Mouse (Mus musculus) liver, embryonic 13.5 days (tissue): ENCODE measurements around the gene Runx1. TPM values are rescaled to one million over a fixed set of nuclear protein-coding genes. Genes with fewer than 3 reads are reported as not detected.

ENCODE experiments used
- ATAC-seq: fragments of 200-750 bp; cut with Nextera tagmentation; 2 replicates; pipeline ENCODE4 v1.8.0; 2017; ENCODE audit warnings: low read depth, mild to moderate bottlenecking, moderate number of reproducible peaks, moderate library complexity
- DNase-seq: peaks from one replicate; pipeline ENCODE4 v3.0.0; 2022
- H3K27ac ChIP-seq: fragments of 300-500 bp; sonication (generic); 2 replicates; pipeline ENCODE4 v1.5.1; 2015; ENCODE audit warnings: moderate library complexity, mild to moderate bottlenecking, inconsistent platforms
- H3K27me3 ChIP-seq: fragments of 300-500 bp; sonication (generic); 2 replicates; pipeline ENCODE4 v1.6.1; 2015; ENCODE audit warnings: mild to moderate bottlenecking, inconsistent platforms
- H3K36me3 ChIP-seq: fragments of 300-500 bp; sonication (generic); 2 replicates; pipeline ENCODE4 v1.6.1; 2015; ENCODE audit warnings: mild to moderate bottlenecking, inconsistent platforms
- H3K4me1 ChIP-seq: fragments of 300-500 bp; sonication (generic); replicated peaks from 2 replicates; pipeline ENCODE4 v1.6.1; 2015; ENCODE audit warnings: inconsistent platforms
- H3K4me2 ChIP-seq: fragments of 300-500 bp; sonication (generic); 2 replicates; pipeline ENCODE4 v1.6.1; 2015; ENCODE audit warnings: inconsistent platforms, mild to moderate bottlenecking, moderate library complexity
- H3K4me3 ChIP-seq: fragments of 300-500 bp; sonication (generic); replicated peaks from 2 replicates; pipeline ENCODE4 v1.5.1; 2015; ENCODE audit warnings: mild to moderate bottlenecking, inconsistent platforms
- H3K9ac ChIP-seq: fragments of 300-500 bp; sonication (generic); 2 replicates; pipeline ENCODE4 v1.6.1; 2015; ENCODE audit warnings: mild to moderate bottlenecking, inconsistent platforms
- H3K9me3 ChIP-seq: fragments of 300-500 bp; sonication (generic); replicated peaks from 2 replicates; pipeline ENCODE4 v1.6.1; 2016; ENCODE audit warnings: inconsistent platforms
- WGBS: fragments of 180-500 bp; shearing (Covaris S2); methylation state at CpG from one replicate; pipeline ENCODE4 v1.1.7; 2015; ENCODE audit not compliant: insufficient replicate concordance; 5-methylcytosine and 5-hydroxymethylcytosine counted together
- polyA plus RNA-seq: library from polyadenylated mRNA; unstranded; fragments of >200 nt; fragmentation: Nextera tagmentation; extraction: Ambion mirVana; gene quantifications from 2 replicates; pipeline ENCODE4 v1.2.1, GENCODE M21; 2015

The Runx1 gene
- polyA plus RNA-seq, 1 experiment from 2014 or later = 5.9 TPM

- Histone ChIP-seq H3K9ac (no peak overlapping the region), H3K4me3 (no peak overlapping the region), H3K9me3 (no peaks in the 10 kb centered on the region), H3K27me3 (no peaks in the 10 kb centered on the region), H3K36me3 (peaks cover 7% of the 10 kb centered on the region; the same call in 1 of the 2 replicates), H3K4me2 (no peak overlapping the region), H3K4me1 (peaks cover 41% of the 10 kb centered on the region), H3K27ac (no peak overlapping the region)
- no peak for DNase-seq
- 86% methylated on average over 4 of the region's 4 CpGs for WGBS
- ATAC-seq = no peak
Observed at GRCm38 (mm10) chr16:92767862-92768261, 58.1 kb downstream of the Runx1 start.

DNA sequence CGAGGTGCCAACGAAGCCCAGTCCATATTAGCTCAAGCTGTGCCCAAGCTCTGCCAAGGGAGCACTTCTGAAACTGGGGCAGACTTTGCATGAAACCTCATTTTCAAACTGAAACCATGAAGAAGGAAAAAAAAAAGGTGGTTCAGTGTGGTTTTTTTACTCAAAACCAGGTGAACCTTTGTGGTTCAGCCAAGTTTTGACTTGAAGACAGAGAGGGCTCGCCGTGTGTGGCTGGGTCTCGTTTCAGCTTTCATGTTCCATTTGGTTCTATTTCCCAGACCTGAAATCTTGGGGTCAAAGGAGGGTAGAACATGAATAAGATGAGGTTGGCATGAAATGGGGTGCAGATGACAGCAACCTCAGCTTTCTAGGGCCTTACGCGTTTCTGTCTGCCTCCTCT lies 58.5 kb downstream of the Runx1 start:
- peaks cover 46% of the 10 kb centered on the region for H3K4me1 ChIP-seq
- DNase-seq = no peak
- ATAC-seq = no peak
- H3K36me3 ChIP-seq = peaks cover 7% of the 10 kb centered on the region; the same call in 1 of the 2 replicates
- H3K27me3 ChIP-seq = no peaks in the 10 kb centered on the region
- no peaks in the 10 kb centered on the region for H3K9me3 ChIP-seq
- 84% methylated on average over 7 of the region's 7 CpGs for WGBS
- no peak overlapping the region for H3K27ac ChIP-seq
- H3K9ac ChIP-seq = no peak overlapping the region
- H3K4me3 ChIP-seq = no peak overlapping the region
- H3K4me2 ChIP-seq = no peak overlapping the region

DNA sequence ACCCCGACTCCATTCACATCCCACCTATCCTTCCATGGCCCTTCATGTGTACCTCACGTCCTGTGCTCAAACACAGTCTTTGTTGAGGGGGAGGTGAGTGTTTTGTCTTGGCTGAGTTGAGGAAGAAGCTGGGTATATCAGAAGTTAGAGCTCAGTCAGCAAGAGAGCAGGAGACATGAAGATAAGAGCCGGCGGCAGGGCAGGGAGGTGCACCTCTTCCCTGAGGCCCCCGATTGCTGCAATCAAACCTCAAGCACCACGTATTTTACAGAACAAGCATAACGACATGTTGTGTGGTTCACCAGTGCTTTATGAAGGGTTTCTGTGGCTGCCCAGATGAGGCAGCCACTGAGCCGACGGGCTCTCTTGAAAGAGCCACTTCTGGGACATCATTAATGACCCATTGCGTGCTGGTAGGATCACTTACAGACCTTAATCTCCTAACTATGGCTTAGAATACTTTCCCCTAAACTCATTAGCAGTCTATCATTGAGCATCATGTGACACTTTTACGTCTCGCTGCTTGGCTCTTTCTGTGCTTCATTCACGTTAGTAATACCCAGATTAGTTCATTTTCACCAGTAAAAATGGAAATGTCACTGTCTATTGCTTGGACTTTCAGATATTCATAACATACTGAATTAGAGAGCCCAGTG lies 61.1 kb downstream of the Runx1 start:
- Histone ChIP-seq H3K27ac (peak overlapping the region; percentile 81), H3K36me3 (peaks cover 7% of the 10 kb centered on the region; the same call in 1 of the 2 replicates), H3K9me3 (no peaks in the 10 kb centered on the region), H3K4me1 (peaks cover 64% of the 10 kb centered on the region), H3K9ac (peak overlapping the region; percentile 45), H3K4me3 (peak overlapping the region; percentile 32; the same call in 1 of the 2 replicates), H3K4me2 (peak overlapping the region; percentile 59), H3K27me3 (no peaks in the 10 kb centered on the region)
- 17% methylated on average over 13 of the region's 13 CpGs for WGBS
- ATAC-seq = peak; percentile 95
- DNase-seq = peak; percentile 77

- Histone ChIP-seq H3K4me2 (no peak overlapping the region), H3K4me3 (no peak overlapping the region), H3K4me1 (peaks cover 64% of the 10 kb centered on the region), H3K9me3 (no peaks in the 10 kb centered on the region), H3K27me3 (no peaks in the 10 kb centered on the region), H3K36me3 (peaks cover 7% of the 10 kb centered on the region; the same call in 1 of the 2 replicates), H3K9ac (no peak overlapping the region), H3K27ac (0 out of 2 replicates have a peak overlapping the region, but pooled peaks have one; percentile 1)
- no peak for DNase-seq
- ATAC-seq = no peak
- 80% methylated on average over 3 of the region's 3 CpGs for WGBS
Observed at GRCm38 (mm10) chr16:92763666-92764065, 62.3 kb downstream of the Runx1 start.

DNA sequence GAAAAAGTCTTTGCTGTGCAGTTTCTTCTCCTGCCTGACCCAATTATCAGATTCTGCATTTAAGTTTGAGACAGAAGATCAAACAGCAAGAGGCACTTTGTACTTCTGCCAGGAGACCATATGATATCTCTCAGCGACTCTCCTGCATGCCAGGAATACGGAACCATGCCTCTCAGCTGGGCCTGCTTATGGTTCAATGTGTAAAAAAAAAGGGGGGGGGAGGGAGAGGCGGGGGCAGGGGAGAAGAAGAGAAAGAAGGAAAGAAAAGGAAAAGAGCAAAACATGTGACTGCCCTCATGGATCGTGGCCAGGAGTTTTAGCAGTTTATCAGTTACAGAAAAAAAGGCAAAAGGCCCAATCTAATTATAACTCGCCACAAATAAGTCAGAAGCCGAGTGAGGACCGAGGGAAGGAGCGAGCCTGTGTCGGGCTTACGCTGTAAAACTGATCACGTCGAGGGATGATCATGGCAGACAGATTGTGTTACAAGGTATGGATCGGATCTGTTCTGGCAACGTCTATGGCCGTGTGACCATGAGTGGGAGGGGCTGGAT lies 63.9 kb downstream of the Runx1 start:
- no peaks in the 10 kb centered on the region for H3K9me3 ChIP-seq
- peak overlapping the region; percentile 39; the same call in 1 of the 2 replicates for H3K9ac ChIP-seq
- peaks cover 74% of the 10 kb centered on the region for H3K4me1 ChIP-seq
- H3K27ac ChIP-seq = peak overlapping the region; percentile 67
- ATAC-seq = no peak
- peak overlapping the region; percentile 4 for H3K4me2 ChIP-seq
- no peaks in the 10 kb centered on the region for H3K27me3 ChIP-seq
- WGBS = 42% methylated on average over 15 of the region's 15 CpGs
- DNase-seq = no peak
- peaks cover 2% of the 10 kb centered on the region; the same call in 1 of the 2 replicates for H3K36me3 ChIP-seq
- no peak overlapping the region for H3K4me3 ChIP-seq

- Histone ChIP-seq H3K4me2 (no peak overlapping the region), H3K9ac (no peak overlapping the region), H3K4me3 (no peak overlapping the region), H3K27me3 (no peaks in the 10 kb centered on the region), H3K36me3 (no peaks in the 10 kb centered on the region), H3K9me3 (no peaks in the 10 kb centered on the region), H3K4me1 (peaks cover 74% of the 10 kb centered on the region), H3K27ac (no peak overlapping the region)
- no peak for DNase-seq
- ATAC-seq = no peak
- WGBS = 85% methylated on average over 3 of the region's 3 CpGs
Observed at GRCm38 (mm10) chr16:92760091-92760490, 65.9 kb downstream of the Runx1 start.

DNA sequence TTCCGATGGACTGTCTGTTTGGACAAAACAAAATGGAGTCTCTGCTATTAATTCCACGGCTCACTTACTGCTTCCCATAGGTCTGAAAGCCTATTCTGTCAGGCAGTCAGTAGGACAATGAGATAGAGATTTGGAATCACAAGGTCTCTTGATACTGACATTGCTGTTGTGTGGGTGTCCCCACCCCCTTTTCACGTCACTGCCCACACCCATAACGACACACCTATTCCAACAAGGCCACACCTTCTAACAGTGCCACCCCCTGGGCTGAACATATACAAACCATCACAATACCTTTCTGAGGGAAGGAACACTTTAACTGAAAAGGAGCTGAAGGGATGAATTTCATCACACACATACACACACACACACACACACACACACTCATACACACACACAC lies 68.4 kb downstream of the Runx1 start:
- Histone ChIP-seq H3K4me2 (no peak overlapping the region), H3K9ac (no peak overlapping the region), H3K36me3 (no peaks in the 10 kb centered on the region), H3K4me3 (no peak overlapping the region), H3K27ac (no peak overlapping the region), H3K27me3 (no peaks in the 10 kb centered on the region), H3K4me1 (peaks cover 74% of the 10 kb centered on the region), H3K9me3 (no peaks in the 10 kb centered on the region)
- WGBS = 58% methylated on average over 4 of the region's 4 CpGs
- peak; percentile 75 for ATAC-seq
- DNase-seq = peak; percentile 47

DNA sequence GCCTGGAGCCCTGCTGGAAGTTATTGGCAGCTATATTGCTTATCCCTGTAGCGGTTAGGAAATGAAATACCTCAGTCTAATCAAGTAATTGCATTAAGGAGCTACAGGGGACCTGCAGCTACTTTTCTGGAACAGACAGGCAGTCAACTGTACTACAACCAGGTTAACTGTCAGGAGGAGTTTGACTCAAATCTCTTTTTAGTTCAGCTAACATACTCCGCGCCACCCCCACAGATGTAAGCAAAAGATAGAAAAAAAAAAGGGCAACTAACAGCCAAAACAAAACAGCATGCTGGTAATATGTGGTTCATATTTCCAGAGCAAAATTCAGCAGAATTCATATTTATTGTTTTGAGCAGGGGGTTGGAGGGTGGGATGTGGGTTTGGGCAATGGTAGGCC lies 72.0 kb downstream of the Runx1 start:
- WGBS = 67% methylated on average over 3 of the region's 3 CpGs
- H3K27me3 ChIP-seq = no peaks in the 10 kb centered on the region
- H3K36me3 ChIP-seq = no peaks in the 10 kb centered on the region
- peaks cover 54% of the 10 kb centered on the region for H3K4me1 ChIP-seq
- ATAC-seq (no peak), DNase-seq (no peak)
- no peak overlapping the region for H3K9ac ChIP-seq
- H3K4me3 ChIP-seq = no peak overlapping the region
- no peaks in the 10 kb centered on the region for H3K9me3 ChIP-seq
- H3K4me2 ChIP-seq = no peak overlapping the region
- H3K27ac ChIP-seq = no peak overlapping the region

DNA sequence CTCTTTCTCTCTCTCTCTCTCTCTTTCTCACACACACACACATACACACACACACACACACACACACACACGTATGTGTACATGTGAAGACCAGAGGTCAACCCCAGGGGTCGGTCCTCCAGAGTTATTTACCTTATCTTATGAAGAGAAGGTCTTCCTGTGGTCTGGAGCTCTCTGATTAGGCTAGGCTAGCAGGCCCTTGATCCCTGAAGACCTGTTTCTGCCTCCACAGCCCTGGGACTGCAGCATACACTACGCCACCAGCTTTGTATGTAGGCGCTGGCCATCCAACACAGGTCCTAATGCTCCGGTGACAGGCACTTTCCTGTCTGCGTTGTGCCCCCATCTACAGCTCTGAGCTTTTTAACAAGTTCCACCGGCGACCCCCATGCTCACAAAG lies 72.8 kb downstream of the Runx1 start:
- H3K4me2 ChIP-seq = no peak overlapping the region
- no peak for DNase-seq
- WGBS = 51% methylated on average over 8 of the region's 8 CpGs
- peak; percentile 53; the same call in 1 of the 2 replicates for ATAC-seq
- no peak overlapping the region for H3K9ac ChIP-seq
- H3K27ac ChIP-seq = no peak overlapping the region
- no peaks in the 10 kb centered on the region for H3K36me3 ChIP-seq
- H3K9me3 ChIP-seq = no peaks in the 10 kb centered on the region
- no peaks in the 10 kb centered on the region for H3K27me3 ChIP-seq
- peaks cover 59% of the 10 kb centered on the region for H3K4me1 ChIP-seq
- no peak overlapping the region for H3K4me3 ChIP-seq

GRCm38 (mm10) chr16:92748272-92748671 lies 77.7 kb downstream of the Runx1 start:
- H3K9me3 ChIP-seq = no peaks in the 10 kb centered on the region
- DNase-seq (no peak), ATAC-seq (no peak)
- H3K4me2 ChIP-seq = no peak overlapping the region
- WGBS = 12% methylated on average over 1 of the region's 1 CpGs
- H3K4me3 ChIP-seq = no peak overlapping the region
- H3K4me1 ChIP-seq = peaks cover 48% of the 10 kb centered on the region
- no peak overlapping the region for H3K9ac ChIP-seq
- H3K27me3 ChIP-seq = no peaks in the 10 kb centered on the region
- no peaks in the 10 kb centered on the region for H3K36me3 ChIP-seq
- no peak overlapping the region for H3K27ac ChIP-seq

- no peaks in the 10 kb centered on the region for H3K9me3 ChIP-seq
- no peak for ATAC-seq
- 43% methylated on average over 2 of the region's 2 CpGs for WGBS
Observed at GRCm38 (mm10) chr16:92747062-92747461, 78.9 kb downstream of the Runx1 start.

DNA sequence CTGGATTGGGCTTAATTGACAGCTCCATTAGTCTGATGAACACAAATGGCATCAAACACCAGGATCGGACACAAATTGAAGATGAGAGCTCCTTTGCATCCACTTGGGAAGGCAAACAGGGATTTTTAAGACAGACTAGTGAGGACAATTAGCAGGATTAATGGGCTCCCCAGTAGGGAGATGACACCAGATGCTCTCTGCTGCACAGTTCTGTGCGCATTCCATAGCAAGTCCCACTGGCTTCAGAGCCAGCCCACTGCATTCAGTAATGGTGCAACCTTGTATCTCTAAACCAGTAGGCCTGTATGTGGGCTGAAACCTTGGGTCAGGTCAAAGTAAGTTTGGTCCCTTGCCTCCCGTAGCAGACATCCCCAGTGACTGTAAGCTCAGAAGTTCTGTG lies 80.7 kb downstream of the Runx1 start:
- Histone ChIP-seq H3K36me3 (no peaks in the 10 kb centered on the region), H3K27ac (no peak overlapping the region), H3K4me2 (no peak overlapping the region), H3K4me3 (no peak overlapping the region), H3K9me3 (no peaks in the 10 kb centered on the region), H3K27me3 (no peaks in the 10 kb centered on the region), H3K4me1 (peaks cover 49% of the 10 kb centered on the region), H3K9ac (no peak overlapping the region)
- no peak for DNase-seq
- 76% methylated on average over 3 of the region's 3 CpGs for WGBS
- ATAC-seq = no peak

More at GRCm38 (mm10) chr16:92747062-92747461, 78.9 kb downstream of the Runx1 start:
- Histone ChIP-seq H3K27ac (no peak overlapping the region), H3K9ac (no peak overlapping the region), H3K4me3 (no peak overlapping the region), H3K4me1 (peaks cover 41% of the 10 kb centered on the region), H3K27me3 (no peaks in the 10 kb centered on the region), H3K36me3 (no peaks in the 10 kb centered on the region), H3K4me2 (no peak overlapping the region)
- DNase-seq = no peak
